Mouse (Mus musculus) thymus, adult 2 months (tissue): ENCODE measurements around the gene Ubr4. TPM values are rescaled to one million over a fixed set of nuclear protein-coding genes. Genes with fewer than 3 reads are reported as not detected.

Experiments used
- DNase-seq: peaks from one replicate; pipeline ENCODE4 v3.0.0; 2021
- H3K27ac ChIP-seq: fragments of 200-500 bp; 2 replicates; pipeline ENCODE4 v1.5.1; 2012; ENCODE audit warnings: low read length, control low read depth; ENCODE audit not compliant: control insufficient read depth, insufficient read depth
- H3K27me3 ChIP-seq: fragments of 200-500 bp; 2 replicates; pipeline ENCODE4 v1.6.1; 2012; ENCODE audit warnings: mild to moderate bottlenecking, low read length, moderate library complexity, mixed read lengths; ENCODE audit not compliant: control insufficient read depth, insufficient read depth
- H3K36me3 ChIP-seq: fragments of 200-500 bp; 2 replicates; pipeline ENCODE4 v1.6.1; 2012; ENCODE audit warnings: mild to moderate bottlenecking, low read length, moderate library complexity; ENCODE audit not compliant: control insufficient read depth, insufficient read depth
- H3K4me1 ChIP-seq: fragments of 200-500 bp; replicated peaks from 2 replicates; pipeline ENCODE4 v1.6.1; 2012; ENCODE audit warnings: low read length; ENCODE audit not compliant: control insufficient read depth, insufficient read depth
- H3K4me3 ChIP-seq: fragments of 200-500 bp; 2 replicates; pipeline ENCODE4 v1.5.1; 2012; ENCODE audit warnings: mild to moderate bottlenecking, low read length, control low read depth, moderate library complexity; ENCODE audit not compliant: control insufficient read depth, insufficient read depth
- CTCF ChIP-seq: fragments of 200-500 bp; IDR thresholded peaks from 2 replicates; pipeline ENCODE4 v1.5.1; 2012; ENCODE audit warnings: mild to moderate bottlenecking, control low read depth, low read length, moderate library complexity, borderline replicate concordance; ENCODE audit not compliant: control insufficient read depth, poor library complexity, insufficient read depth; ENCODE audit errors: extremely low read depth
- POLR2A ChIP-seq: fragments of 200-500 bp; IDR thresholded peaks from 2 replicates; pipeline ENCODE4 v1.6.1; 2012; ENCODE audit warnings: mild to moderate bottlenecking, low read length, control low read depth, moderate library complexity; ENCODE audit not compliant: control insufficient read depth, poor library complexity, insufficient read depth; ENCODE audit errors: extremely low read depth
- WGBS: fragments of 180-500 bp; shearing (Covaris S2); methylation state at CpG from one replicate; pipeline ENCODE4 v1.1.7; 2018; 5-methylcytosine and 5-hydroxymethylcytosine counted together
- polyA plus RNA-seq: library from polyadenylated mRNA; depleted of rRNA; stranded (reverse); fragments of >200 nt; gene quantifications from 2 replicates; pipeline ENCODE4 v1.2.3, GENCODE M21; 2012

Gene Ubr4
- polyA plus RNA-seq, 1 experiment, result 301 TPM

DNA sequence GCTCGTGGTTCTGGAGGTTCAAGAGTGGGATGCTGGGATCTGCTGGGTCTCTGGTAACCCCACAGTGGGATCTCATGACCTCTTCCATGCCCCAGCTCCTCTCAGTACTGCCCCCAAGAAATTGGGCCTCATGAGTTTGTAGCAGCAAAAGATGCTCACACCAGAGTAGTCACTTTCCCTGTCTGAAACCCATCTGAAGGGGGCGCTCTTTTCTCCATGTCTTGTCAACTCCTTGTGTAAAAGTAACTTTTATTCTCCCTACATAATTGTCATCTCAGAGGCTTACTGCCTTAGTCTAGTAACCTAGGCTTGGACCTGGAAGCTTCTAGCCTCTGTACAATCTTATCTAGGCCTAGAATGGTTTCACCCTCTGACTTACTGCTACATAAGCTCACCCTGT, 125.6 kb downstream of the Ubr4 start:
- Histone ChIP-seq H3K4me1 (no peaks in the 10 kb centered on the region), H3K4me3 (no peak overlapping the region), H3K36me3 (peaks cover 65% of the 10 kb centered on the region), H3K27ac (no peak overlapping the region), H3K27me3 (no peaks in the 10 kb centered on the region)
- no peak for DNase-seq
- no peak for TF ChIP-seq POLR2A
- no peak for TF ChIP-seq CTCF
- 97% methylated on average over 2 of the region's 2 CpGs for WGBS

DNA sequence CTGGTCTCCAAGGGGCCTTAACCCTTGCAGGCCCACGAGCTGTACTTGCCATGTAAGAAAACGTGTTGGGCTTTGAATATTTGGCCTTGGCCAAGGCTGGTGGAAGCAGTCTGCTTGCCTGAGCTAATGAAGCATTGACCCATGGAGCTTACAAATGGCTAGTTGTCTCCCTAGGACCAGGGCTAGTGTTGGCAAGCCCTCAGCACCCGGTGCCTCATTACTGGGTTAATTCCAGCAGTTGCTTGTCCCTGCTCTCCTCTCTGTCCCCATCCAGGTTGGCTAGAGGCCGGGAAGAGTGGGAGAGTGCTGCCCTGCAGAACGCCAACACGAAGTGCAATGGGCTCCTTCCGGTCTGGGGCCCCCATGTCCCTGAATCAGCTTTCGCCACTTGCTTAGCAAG, 126.8 kb downstream of the Ubr4 start:
- H3K4me3 ChIP-seq, result no peak overlapping the region
- DNase-seq, result no peak
- TF ChIP-seq POLR2A, result no peak
- TF ChIP-seq CTCF, result no peak
- no peaks in the 10 kb centered on the region for H3K27me3 ChIP-seq
- peaks cover 58% of the 10 kb centered on the region for H3K36me3 ChIP-seq
- no peaks in the 10 kb centered on the region for H3K4me1 ChIP-seq
- 95% methylated on average over 8 of the region's 8 CpGs for WGBS
- no peak overlapping the region for H3K27ac ChIP-seq

DNA sequence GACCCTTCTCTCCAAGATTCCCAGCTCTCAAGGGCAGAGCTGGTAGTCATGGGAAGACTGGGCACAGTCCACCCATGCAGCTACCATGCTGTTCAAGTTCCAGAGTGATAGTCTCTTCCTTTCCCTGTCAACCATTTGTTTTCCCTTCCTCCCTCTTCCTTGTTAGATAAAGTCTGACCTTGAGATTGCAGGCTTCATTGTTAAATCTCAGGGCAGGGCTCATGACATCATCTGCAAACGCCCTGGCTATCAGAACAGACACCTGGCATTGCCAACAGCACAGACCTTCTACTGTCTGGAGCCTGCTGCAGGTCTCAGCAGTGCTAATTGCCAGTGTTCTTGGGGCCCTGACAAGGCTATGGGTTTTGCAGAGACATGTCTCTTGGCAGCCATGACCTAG, 129.0 kb downstream of the Ubr4 start:
- no peak overlapping the region for H3K27ac ChIP-seq
- WGBS, result 97% methylated on average over 1 of the region's 1 CpGs
- no peak overlapping the region for H3K4me3 ChIP-seq
- TF ChIP-seq POLR2A (no peak), CTCF (no peak)
- no peaks in the 10 kb centered on the region for H3K4me1 ChIP-seq
- no peaks in the 10 kb centered on the region for H3K27me3 ChIP-seq
- H3K36me3 ChIP-seq, result peaks cover 55% of the 10 kb centered on the region
- no peak for DNase-seq

DNA sequence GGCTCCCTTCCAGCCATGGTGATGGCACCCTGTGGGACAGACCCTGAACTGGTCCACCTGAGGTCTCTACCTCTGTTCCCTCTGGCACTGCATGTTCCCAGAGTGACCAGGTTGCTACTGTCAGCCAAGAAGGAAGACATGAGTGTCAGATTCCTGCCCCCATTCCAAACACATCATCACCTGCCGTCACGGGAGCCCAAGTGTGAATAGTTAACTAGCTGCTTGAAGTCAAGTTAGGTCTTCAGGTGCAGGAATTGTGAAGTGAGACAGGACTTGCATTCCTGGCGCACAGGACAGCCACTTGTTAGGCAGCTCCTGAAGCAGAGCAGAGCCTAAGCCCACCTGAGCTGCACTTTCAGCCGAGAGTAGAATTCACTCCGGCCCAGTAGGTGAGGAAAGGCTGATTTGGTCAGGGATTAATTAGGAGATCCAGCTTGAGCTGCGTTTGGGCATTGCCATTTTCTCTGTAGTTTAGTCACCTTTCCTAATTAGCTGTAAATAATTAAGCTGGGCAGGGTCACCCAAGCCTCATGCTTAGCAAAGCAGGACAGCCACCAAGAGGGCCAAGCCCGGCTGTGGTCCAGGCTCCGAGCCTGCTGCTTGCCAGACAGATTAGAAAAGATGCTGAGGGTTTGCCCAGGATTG, 131.2 kb downstream of the Ubr4 start:
- DNase-seq, result no peak
- H3K4me1 ChIP-seq, result no peaks in the 10 kb centered on the region
- H3K36me3 ChIP-seq, result peaks cover 43% of the 10 kb centered on the region
- H3K4me3 ChIP-seq, result no peak overlapping the region
- H3K27me3 ChIP-seq, result no peaks in the 10 kb centered on the region
- WGBS, result 96% methylated on average over 8 of the region's 8 CpGs
- no peak overlapping the region for H3K27ac ChIP-seq
- no peak for TF ChIP-seq CTCF
- TF ChIP-seq POLR2A, result no peak

DNA sequence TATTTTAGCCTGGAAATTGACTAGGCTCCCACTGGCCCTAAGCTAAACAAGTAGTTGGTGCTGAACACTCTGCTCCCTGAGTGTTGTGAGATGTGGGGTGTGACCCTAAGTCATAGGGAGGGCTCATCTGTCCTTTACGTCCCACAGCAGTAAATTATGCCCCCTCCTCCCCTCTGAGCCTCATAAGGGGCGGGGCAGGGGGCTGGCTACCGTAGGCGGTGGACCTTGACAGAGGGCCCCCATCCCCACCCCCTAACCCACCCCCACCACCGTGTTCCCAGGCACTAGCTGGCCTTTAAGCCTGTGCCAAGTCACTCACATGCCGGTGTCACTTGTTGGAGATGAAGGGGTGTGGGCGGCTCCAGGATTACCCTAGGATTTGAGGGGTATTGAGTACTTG, 132.1 kb downstream of the Ubr4 start:
- TF ChIP-seq POLR2A (no peak), CTCF (no peak)
- peaks cover 39% of the 10 kb centered on the region for H3K36me3 ChIP-seq
- 95% methylated on average over 7 of the region's 7 CpGs for WGBS

DNA sequence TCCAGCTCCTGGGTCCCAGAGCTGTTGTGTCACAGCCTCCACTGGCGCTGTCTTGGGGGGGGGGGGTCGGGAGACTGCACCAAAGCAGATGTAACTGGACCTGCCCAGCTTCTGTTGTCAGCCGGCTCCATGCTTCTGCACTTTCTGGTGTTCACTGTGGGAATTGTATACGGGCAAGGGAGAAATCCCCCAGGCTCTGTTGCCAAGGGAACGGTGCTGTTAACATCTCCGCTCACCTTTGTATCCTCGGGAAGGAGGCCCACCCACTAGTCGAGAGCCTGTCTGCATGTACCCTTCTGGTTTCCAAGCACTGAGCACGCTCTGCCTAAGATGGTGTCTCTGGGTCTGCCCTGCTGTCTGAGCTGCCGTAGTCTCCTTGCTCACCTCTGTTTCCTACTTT, 134.7 kb downstream of the Ubr4 start:
- peaks cover 38% of the 10 kb centered on the region for H3K36me3 ChIP-seq
- TF ChIP-seq POLR2A (no peak), CTCF (no peak)
- no peaks in the 10 kb centered on the region for H3K4me1 ChIP-seq
- DNase-seq, result no peak
- WGBS, result 87% methylated on average over 10 of the region's 10 CpGs
- no peak overlapping the region for H3K27ac ChIP-seq
- no peaks in the 10 kb centered on the region for H3K27me3 ChIP-seq
- H3K4me3 ChIP-seq, result no peak overlapping the region

More for the DNA sequence above, 132.1 kb downstream of the Ubr4 start:
- no peaks in the 10 kb centered on the region for H3K27me3 ChIP-seq
- no peak for DNase-seq
- H3K4me3 ChIP-seq, result no peak overlapping the region
- no peaks in the 10 kb centered on the region for H3K4me1 ChIP-seq
- H3K27ac ChIP-seq, result no peak overlapping the region

DNA sequence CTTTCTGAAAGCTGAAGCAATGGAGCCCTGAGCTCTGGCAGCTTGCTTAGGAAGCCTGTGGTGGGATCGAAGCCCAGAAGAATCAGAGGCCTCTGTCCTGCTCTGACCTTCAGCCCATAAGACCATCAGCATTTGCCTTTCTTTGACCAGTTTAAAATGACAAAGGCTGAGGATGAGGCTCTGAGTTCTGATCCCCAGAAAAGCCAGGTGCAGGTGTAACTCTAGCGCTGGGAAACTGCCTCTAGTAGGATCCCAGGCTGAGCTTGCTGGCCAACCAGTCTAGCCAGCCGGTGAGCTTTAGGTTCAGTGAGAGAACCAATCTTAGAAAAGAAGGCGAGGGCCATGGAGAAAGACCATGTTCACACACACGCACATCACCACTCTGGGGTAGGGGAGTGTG, 135.9 kb downstream of the Ubr4 start:
- Histone ChIP-seq H3K4me3 (no peak overlapping the region), H3K36me3 (peaks cover 27% of the 10 kb centered on the region), H3K27me3 (no peaks in the 10 kb centered on the region), H3K27ac (no peak overlapping the region), H3K4me1 (no peaks in the 10 kb centered on the region)
- 95% methylated on average over 5 of the region's 5 CpGs for WGBS
- no peak for DNase-seq
- no peak for TF ChIP-seq CTCF
- TF ChIP-seq POLR2A, result no peak
